Mouse (Mus musculus) bone marrow macrophage, adult 2 months (primary cell): ENCODE measurements around the gene Csf2rb2. TPM values are rescaled to one million over a fixed set of nuclear protein-coding genes. Genes with fewer than 3 reads are reported as not detected.
"Not testable (repeated sequence)": the region's sequence is repeated elsewhere in the genome, so short reads cannot be mapped to it uniquely, and the experiment has no call there.

Source experiments
- H3K27ac ChIP-seq: 2 replicates; pipeline ENCODE4 v1.5.1; 2012; ENCODE audit warnings: low read depth, low read length; ENCODE audit not compliant: insufficient read depth
- H3K4me1 ChIP-seq: 2 replicates; pipeline ENCODE4 v1.6.1; 2012; ENCODE audit warnings: low read length; ENCODE audit not compliant: control insufficient read depth, insufficient read depth
- H3K4me3 ChIP-seq: 2 replicates; pipeline ENCODE4 v1.5.1; 2012; ENCODE audit warnings: mild to moderate bottlenecking, low read length, moderate library complexity; ENCODE audit not compliant: insufficient read depth
- CTCF ChIP-seq: IDR thresholded peaks from 2 replicates; pipeline ENCODE4 v1.5.1; 2012; ENCODE audit warnings: low read depth, mild to moderate bottlenecking, low read length, moderate library complexity
- POLR2A ChIP-seq: IDR thresholded peaks from 2 replicates; pipeline ENCODE4 v1.6.1; 2012; ENCODE audit warnings: mild to moderate bottlenecking, low read depth, low read length, borderline replicate concordance
- polyA plus RNA-seq: library from polyadenylated mRNA; stranded (reverse); fragments of >200 nt; gene quantifications from 2 replicates; pipeline ENCODE4 v1.2.4, GENCODE M21; 2012; ENCODE audit not compliant: missing spikeins, insufficient read depth, insufficient read length

Csf2rb2 gene
- polyA plus RNA-seq, 1 experiment = 71.4 TPM

DNA sequence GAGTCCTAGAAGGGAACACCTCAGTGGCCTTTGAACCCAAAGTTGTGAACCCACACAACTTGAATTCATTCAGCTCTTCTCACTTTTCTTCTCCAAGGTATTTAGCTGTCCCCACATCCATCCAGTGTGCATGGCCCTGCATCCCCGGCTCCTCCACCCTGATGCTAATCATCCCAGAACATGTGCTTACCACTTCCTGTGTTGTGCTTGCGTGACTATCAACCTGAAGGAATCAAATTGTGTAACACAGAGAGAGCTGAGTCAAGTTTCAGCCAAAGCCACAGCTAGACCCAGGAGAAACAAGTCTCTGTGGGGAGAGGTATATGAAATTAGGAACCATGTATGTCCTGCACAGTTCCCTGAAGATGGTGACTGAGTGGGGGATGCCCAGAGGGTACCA is 27.2 kb downstream of the Csf2rb2 start:
- TF ChIP-seq CTCF (no peak), POLR2A (no peak)
- Histone ChIP-seq H3K4me1 (peaks cover 6% of the 10 kb centered on the region; the same call in 1 of the 2 replicates), H3K4me3 (no peak overlapping the region), H3K27ac (no peak overlapping the region)

DNA sequence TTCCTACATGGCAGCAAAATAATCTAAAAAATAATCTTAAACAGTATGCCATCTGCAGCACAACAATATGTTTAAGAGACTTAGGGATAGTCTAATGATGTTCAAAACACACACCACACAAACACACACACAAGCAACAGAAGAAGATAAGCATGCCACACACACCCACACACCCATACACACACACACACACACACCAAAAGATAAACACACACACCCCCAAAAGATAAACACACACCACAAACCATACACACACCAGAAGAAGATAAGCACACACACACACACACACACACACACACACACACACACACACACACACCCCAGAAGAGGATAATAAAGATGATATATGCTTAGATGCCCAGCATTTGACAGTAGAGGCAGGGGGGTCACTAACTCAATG is 34.3 kb downstream of the Csf2rb2 start:
- peaks cover 37% of the 10 kb centered on the region for H3K4me1 ChIP-seq

DNA sequence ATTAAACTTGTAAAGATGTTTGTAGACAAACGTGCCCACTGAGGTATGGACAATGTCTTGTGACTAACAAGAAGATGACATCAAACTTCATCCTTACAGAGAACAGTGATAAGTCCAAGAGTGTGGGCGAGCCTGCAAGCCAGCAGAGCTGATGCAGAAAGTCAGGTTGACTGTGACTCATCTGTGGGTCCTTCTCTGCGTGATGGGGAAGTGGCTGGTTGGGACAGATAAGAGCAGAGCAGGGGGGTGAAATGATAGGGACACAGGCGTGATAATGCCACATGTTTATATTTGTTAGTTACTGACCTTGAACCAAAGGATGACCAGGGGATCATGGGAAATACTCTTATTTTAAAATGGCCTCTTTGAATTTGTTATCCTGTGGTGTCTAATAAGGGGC is 37.7 kb downstream of the Csf2rb2 start:
- Histone ChIP-seq H3K4me3 (no peak overlapping the region), H3K27ac (no peak overlapping the region), H3K4me1 (peaks cover 35% of the 10 kb centered on the region)
- TF ChIP-seq CTCF (no peak), POLR2A (no peak)

More for the DNA sequence above, 34.3 kb downstream of the Csf2rb2 start:
- Histone ChIP-seq H3K4me3 (no peak overlapping the region), H3K27ac (peak overlapping the region; percentile 67)
- TF ChIP-seq POLR2A = no peak

DNA sequence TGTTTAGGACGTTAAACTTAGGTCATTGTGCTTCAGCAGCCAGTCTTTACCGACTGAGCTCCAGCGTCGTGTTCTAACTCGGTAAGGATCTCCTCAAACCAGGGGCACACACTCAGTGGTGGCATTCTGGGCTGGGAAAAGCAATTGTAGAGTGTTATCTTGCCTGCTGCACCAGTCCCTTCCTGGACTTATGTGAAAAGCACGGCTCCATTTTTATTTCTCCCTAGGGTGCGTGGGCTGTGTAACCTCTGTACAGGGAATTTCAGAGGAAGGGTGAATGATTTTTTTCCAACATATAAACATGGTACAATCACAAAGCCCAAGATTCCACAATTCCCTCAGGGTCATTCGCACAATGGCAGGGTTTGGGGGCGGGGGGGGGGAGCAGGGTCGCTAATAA is 38.1 kb downstream of the Csf2rb2 start:
- H3K4me3 ChIP-seq = no peak overlapping the region

DNA sequence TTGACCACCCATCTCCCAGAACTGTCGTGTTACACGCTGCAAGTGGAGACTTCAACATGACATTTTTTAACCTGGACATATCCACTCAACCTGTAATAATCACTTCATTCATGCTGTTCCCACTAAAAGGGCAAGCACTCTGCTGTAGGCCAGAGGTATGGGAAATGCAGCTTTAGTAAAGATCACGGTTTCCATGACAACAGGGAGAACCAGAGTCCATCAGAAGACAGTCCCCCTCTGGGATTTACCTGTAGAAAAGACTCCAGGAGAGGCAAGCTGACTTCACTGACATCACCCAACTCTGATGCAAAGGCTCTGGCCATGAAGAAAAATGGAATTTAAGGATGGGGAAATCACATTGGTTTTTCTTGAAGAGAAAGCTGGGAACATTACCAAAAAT is 42.2 kb downstream of the Csf2rb2 start:
- TF ChIP-seq CTCF = no peak
- no peak for TF ChIP-seq POLR2A
- H3K4me1 ChIP-seq = peaks cover 17% of the 10 kb centered on the region
- H3K27ac ChIP-seq = no peak overlapping the region
- H3K4me3 ChIP-seq = no peak overlapping the region

More for the DNA sequence above, 38.1 kb downstream of the Csf2rb2 start:
- TF ChIP-seq CTCF (no peak), POLR2A (no peak)
- no peak overlapping the region for H3K27ac ChIP-seq
- H3K4me1 ChIP-seq = peaks cover 31% of the 10 kb centered on the region

DNA sequence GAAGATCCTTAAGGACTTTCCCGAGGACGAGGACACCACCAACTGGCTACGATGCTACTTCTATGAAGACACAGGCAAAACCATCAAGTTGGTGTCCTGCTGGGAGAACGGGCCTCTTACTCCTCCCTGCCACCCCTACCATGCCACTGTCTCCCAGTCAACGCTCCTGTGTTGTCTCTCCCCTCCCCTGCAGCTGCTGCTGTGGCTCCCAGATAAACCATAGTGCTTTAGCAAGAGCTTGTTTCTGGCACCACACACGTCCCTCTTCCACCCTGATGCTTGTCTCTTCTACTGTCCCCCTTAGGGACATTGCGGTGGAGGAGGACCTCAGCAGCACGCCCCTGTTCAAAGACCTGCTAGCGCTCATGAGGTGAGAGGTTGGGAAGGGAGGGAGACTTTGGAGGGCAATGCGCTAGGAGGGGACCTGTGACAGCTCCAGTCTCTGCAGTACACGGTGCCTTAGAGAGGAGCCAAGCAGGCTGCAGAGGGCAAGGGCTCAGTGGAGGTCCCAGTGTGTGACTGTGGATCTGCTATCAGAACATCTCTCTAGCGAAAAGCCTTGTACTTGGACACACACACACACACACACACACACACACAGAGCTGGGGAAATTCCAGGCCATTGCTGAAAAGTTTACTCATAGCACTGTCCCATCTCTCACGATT is 44.7 kb downstream of the Csf2rb2 start:
- H3K27ac ChIP-seq = no peak overlapping the region
- H3K4me3 ChIP-seq = no peak overlapping the region
- H3K4me1 ChIP-seq = peaks cover 18% of the 10 kb centered on the region
- TF ChIP-seq POLR2A (no peak), CTCF (no peak)

DNA sequence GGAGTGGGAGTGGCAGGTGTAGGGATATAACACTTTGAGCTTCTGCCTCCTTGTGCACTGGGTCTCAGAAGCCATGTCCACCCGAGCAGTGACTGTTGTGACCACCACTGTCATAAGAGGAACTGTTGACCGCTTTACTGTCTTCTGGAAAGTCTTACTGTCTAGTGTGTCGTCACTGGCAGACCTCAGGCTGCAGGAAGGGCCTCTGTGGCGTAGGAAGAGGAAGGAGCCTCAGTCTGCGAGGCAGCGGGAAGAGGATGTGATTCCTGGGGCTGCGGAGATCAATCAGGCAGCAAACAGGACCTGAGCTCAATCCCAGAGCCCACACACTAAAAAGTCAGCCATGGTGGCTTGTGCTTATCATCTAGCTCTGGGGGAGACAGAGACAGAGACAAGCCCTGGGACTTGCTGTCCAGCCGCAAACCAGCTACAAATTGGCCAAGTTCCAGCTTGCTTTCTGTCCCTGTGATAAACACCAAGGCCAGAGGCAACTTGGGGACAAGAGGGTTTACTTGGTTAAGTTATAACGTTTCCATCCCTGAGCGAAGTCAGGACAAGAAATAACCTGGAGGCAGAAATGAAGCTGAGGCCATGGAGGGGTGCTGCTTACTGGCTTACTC is 47.2 kb downstream of the Csf2rb2 start:
- TF ChIP-seq POLR2A (no peak), CTCF (no peak)
- Histone ChIP-seq H3K4me3 (0 out of 2 replicates have a peak overlapping the region, but pooled peaks have one; percentile 1), H3K4me1 (peaks cover 18% of the 10 kb centered on the region), H3K27ac (peak overlapping the region; percentile 93)

DNA sequence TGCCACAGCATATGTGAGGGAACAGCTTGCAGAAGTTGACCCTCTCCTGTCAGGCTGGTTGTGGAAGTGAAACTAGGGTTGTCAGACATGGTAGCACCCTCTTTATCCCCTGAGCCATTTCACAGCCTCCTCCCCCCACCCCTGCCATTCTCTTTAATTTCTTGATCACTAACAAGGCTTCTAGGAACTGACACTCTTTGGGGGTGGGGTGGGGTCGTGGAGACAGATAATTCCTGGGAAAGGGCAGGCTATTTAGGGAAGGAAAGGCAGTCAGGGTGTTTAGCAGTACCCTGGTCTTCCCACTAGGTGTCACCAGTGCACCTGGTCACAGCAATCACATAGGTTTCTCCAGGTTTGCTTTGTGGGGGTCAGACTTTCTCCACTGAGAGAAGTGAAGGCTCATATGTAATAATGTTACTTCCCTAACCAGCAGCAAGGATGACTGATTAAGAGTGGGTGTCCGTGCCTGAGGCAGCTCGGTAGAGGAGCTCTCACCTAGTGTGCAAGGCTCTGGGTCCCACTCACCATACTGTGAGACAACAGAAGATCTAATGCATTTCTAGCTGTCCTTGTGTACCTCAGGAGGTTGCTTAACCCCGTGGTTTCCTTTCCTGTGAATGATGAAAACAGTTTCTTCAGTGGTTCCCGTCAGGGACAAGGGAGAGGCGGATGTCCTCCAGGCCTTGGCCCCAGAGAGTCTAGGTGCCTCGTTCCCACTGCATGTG is 48.0 kb downstream of the Csf2rb2 start:
- Histone ChIP-seq H3K27ac (peak overlapping the region; percentile 93), H3K4me3 (peak overlapping the region; percentile 1), H3K4me1 (peaks cover 18% of the 10 kb centered on the region)
- TF ChIP-seq POLR2A (no peak), CTCF (peak; percentile 99)

DNA sequence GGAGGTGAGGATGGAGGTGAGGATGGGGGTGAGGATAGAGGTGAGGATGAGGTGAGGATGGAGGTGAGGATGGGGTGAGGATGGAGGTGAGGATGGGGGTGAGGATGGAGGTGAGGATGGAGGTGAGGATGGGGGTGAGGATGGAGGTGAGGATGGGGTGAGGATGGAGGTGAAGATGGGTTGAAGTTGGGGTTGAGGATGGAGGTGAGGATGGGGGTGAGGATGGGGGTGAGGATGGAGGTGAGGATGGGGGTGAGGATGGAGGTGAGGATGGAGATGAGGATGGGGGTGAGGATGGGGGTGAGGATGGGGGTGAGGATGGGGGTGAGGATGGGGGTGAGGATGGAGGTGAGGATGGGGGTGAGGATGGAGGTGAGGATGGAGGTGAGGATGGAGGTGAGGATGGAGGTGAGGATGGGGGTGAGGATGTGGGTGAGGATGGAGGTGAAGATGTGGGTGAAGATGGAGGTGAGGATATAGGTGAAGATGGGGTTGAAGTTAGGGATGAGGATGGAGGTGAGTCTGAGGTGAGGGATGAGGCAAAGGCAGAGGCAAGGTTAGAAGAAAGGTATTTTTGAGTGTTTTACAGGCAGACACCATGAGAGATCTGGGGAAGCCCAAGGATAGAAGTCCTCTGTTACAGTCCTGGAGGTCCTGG is 48.8 kb downstream of the Csf2rb2 start:
- H3K27ac ChIP-seq = peak overlapping the region; percentile 28

More for the DNA sequence above, 48.8 kb downstream of the Csf2rb2 start:
- peaks cover 18% of the 10 kb centered on the region for H3K4me1 ChIP-seq
- H3K4me3 ChIP-seq = not testable (repeated sequence)
